Comparison of ENCODE assay signal across 18 mouse cellular contexts in the genomic region with DNA sequence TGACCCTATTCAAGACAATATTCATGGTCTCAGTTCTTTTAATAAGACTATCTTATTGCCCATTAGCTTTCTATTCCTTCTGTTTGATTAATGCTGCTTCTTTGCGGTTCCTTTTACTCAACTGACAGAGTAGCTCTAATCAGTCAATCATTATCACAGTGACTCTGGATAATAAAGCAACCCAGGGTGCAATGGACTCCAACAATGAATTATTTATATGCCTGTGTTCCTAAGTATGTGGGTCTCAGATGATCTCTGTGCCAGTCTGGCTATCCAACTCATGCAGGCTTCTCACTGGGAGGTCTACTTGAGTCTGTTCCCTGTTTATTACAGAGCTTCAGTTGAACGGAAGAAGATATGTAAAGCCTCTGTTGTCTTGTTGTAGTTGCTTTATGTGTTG.
"Had no signal": no experiment of that assay in that cellular context is flagged by ENCODE, and none has a peak within 500 bp of the region (broad histone marks: within the 10 kb centered on the region; RNA-seq: fewer than 3 reads in every experiment).

No protein-coding gene starts in this region.

- ATAC-seq: midbrain, embryonic 16.5 days had no signal

- H3K4me2 ChIP-seq: lung, embryonic 14.5 days; midbrain, embryonic 11.5 days; neural tube, embryonic 13.5 days had no signal

- DNase-seq: lung, adult 18-20 months; lung, embryonic 14.5 days; lung, postnatal 10 days; lung, postnatal 4 days; midbrain, embryonic 14.5 days; retina, postnatal 1 day; right cerebral cortex, adult 18-20 months; right cerebral cortex, postnatal 25 days; right cerebral cortex, postnatal 4 days; spleen, adult 18-20 months; thymus, adult 18-20 months; thymus, postnatal 14 days; thymus, postnatal 36 days had no signal

- H3K4me1 ChIP-seq: neural tube, embryonic 13.5 days had no signal

- H3K27ac ChIP-seq: liver, embryonic 14.5 days; neural tube, embryonic 13.5 days had no signal

- H3K36me3 ChIP-seq: neural tube, embryonic 13.5 days had no signal

- H3K4me3 ChIP-seq: myocyte; neural tube, embryonic 13.5 days had no signal

- H3K9ac ChIP-seq: liver, embryonic 14.5 days; lung, embryonic 14.5 days; neural tube, embryonic 13.5 days had no signal

- H3K9me3 ChIP-seq: neural tube, embryonic 13.5 days had no signal

- H3K27me3 ChIP-seq: neural tube, embryonic 13.5 days had no signal
